Mouse (Mus musculus) duodenum, adult 2 months (tissue): ENCODE results near the gene Tas2r135. TPM values are rescaled to one million over a fixed set of nuclear protein-coding genes. Genes with fewer than 3 reads are reported as not detected.

Source experiments
- polyA plus RNA-seq: library from polyadenylated mRNA; depleted of rRNA; stranded (reverse); fragments of >200 nt; gene quantifications from 2 replicates; pipeline ENCODE4 v1.2.3, GENCODE M21; 2012; ENCODE audit warnings: low replicate concordance; rRNA removed

Gene Tas2r135
- not detected in 2 replicates for polyA plus RNA-seq

GRCm38 (mm10) chr6:42405134-42405533 is at the start of gene Tas2r135:
Tas2r135 (plus strand) TSS chr6:42405434.

GRCm38 (mm10) chr6:42372816-42373547 is 32.3 kb upstream of the Tas2r135 start, which contains the start of gene Epha1:
Epha1 (minus strand) TSS chr6:42373268.

GRCm38 (mm10) chr6:42399938-42400337 is 5.3 kb upstream of the Tas2r135 start, which contains the start of gene Tas2r143:
Tas2r143 (plus strand) TSS chr6:42400238.

GRCm38 (mm10) chr6:42434446-42434845 is 29.2 kb downstream of the Tas2r135 start, which contains the start of gene Tas2r126:
Tas2r126 (plus strand) TSS chr6:42434535.

Other genes starting within 250 kb of the Tas2r135 start
- gene Tas2r144, start 190.1 kb upstream of the Tas2r135 start, polyA plus RNA-seq, result not detected in 2 replicates
- 35.3 and 42.7 TPM in 2 replicates for gene Gstk1, start 159.5 kb upstream of the Tas2r135 start, polyA plus RNA-seq
- 28.7 and 43.7 TPM in 2 replicates for gene Tmem139, start 143.5 kb upstream of the Tas2r135 start, polyA plus RNA-seq
- 9.4 and 17.3 TPM in 2 replicates for gene Casp2, start 140.4 kb upstream of the Tas2r135 start, polyA plus RNA-seq
- 0.15 and 0.54 TPM in 2 replicates for gene Clcn1, start 118.7 kb upstream of the Tas2r135 start, polyA plus RNA-seq
- 0.08 and 0.09 TPM in 2 replicates for gene Fam131b, start 80.8 kb upstream of the Tas2r135 start, polyA plus RNA-seq
- gene Zyx, start 55.8 kb upstream of the Tas2r135 start, polyA plus RNA-seq, result 165 and 301 TPM in 2 replicates
- gene Epha1, start 32.2 kb upstream of the Tas2r135 start, polyA plus RNA-seq, result 30.8 and 60.3 TPM in 2 replicates
- not detected in 2 replicates for gene Tas2r143, start 5.2 kb upstream of the Tas2r135 start, polyA plus RNA-seq
- gene Tas2r126, start 29.1 kb downstream of the Tas2r135 start, polyA plus RNA-seq, result not detected in 2 replicates
- not detected in 2 replicates for gene Olfr458, start 59.8 kb downstream of the Tas2r135 start, polyA plus RNA-seq
- gene Olfr457, start 70.9 kb downstream of the Tas2r135 start, polyA plus RNA-seq, result not detected in 2 replicates
- not detected in 2 replicates for gene Olfr456, start 81.8 kb downstream of the Tas2r135 start, polyA plus RNA-seq
- not detected in 2 replicates for gene Olfr455, start 142.2 kb downstream of the Tas2r135 start, polyA plus RNA-seq
- gene Tcaf3, start 192.3 kb downstream of the Tas2r135 start, polyA plus RNA-seq, result not detected in 2 replicates
- 2.0 and 3.3 TPM in 2 replicates for gene Tcaf2, start 239.8 kb downstream of the Tas2r135 start, polyA plus RNA-seq